11 mouse cellular contexts compared by ENCODE assay signal in genomic region chr2:4541844-4542628, GRCm38 (mm10).
DNase-seq lines count a peak whose midpoint lies in the region; ATAC-seq and TF ChIP-seq lines count a peak whose summit lies in the region.
"Had no signal": no experiment of that assay in that cellular context is flagged by ENCODE, and none has a peak within 500 bp of the region (broad histone marks: within the 10 kb centered on the region; RNA-seq: fewer than 3 reads in every experiment).

No protein-coding gene starts in this region.

- DNase-seq in kidney, postnatal 25 days: no peak
- DNase-seq in limb, embryonic 14.5 days (ENCODE audit: low spot score): no peak
- peak; percentile 62 for DNase-seq in retina, embryonic 14.5 days (ENCODE audit: low spot score)
- no peak for DNase-seq in left cerebral cortex, postnatal 36 days (ENCODE audit: low spot score in 2 of 2)
- DNase-seq in stomach, postnatal 0 days (ENCODE audit: low spot score): no peak
- DNase-seq: cerebellum, adult 2 months; kidney, adult 18-20 months; lung, postnatal 36 days had no signal

- no peak for TF ChIP-seq CTCF in stomach, postnatal 0 days (IDR thresholded peaks at IDR 0.05; ENCODE audit: low read depth)

- no peak overlapping the region for H3K4me2 ChIP-seq in kidney, embryonic 16.5 days (replicated peaks; ENCODE audit: low read depth, low read length)
- H3K4me2 ChIP-seq in forebrain, embryonic 12.5 days: no peak overlapping the region
- no peak overlapping the region for H3K4me2 ChIP-seq in limb, embryonic 14.5 days (replicated peaks; ENCODE audit: low read depth, low read length, severe bottlenecking)
- H3K4me2 ChIP-seq in stomach, postnatal 0 days (replicated peaks; ENCODE audit: low read depth): no peak overlapping the region

- TF ChIP-seq POLR2A in limb, embryonic 14.5 days (IDR thresholded peaks at IDR 0.05; ENCODE audit: borderline replicate concordance, extremely low read depth, insufficient read depth, insufficient read length): no peak

- peak overlapping the region; percentile 41 for H3K27ac ChIP-seq in kidney, embryonic 16.5 days (ENCODE audit: low read length)
- H3K27ac ChIP-seq in forebrain, embryonic 12.5 days: peak overlapping the region; percentile 74
- no peak overlapping the region for H3K27ac ChIP-seq in limb, embryonic 14.5 days (replicated peaks; ENCODE audit: low read depth, low read length)
- H3K27ac ChIP-seq in stomach, postnatal 0 days (replicated peaks): no peak overlapping the region

- intact Hi-C loops in left cerebral cortex, postnatal 36 days (cut with DNase I): no loop called here

- no peak for TF ChIP-seq EP300 in stomach, postnatal 0 days (optimal IDR thresholded peaks at IDR 0.05)

- H3K9ac ChIP-seq in kidney, embryonic 16.5 days (replicated peaks; ENCODE audit: low read length): no peak overlapping the region
- no peak overlapping the region for H3K9ac ChIP-seq in forebrain, embryonic 12.5 days
- no peak overlapping the region for H3K9ac ChIP-seq in limb, embryonic 14.5 days (ENCODE audit: low read depth, low read length, severe bottlenecking)
- no peak overlapping the region for H3K9ac ChIP-seq in stomach, postnatal 0 days (ENCODE audit: low read length)

- H3K4me3 ChIP-seq in kidney, embryonic 16.5 days (ENCODE audit: low read length): no peak overlapping the region
- H3K4me3 ChIP-seq in forebrain, embryonic 12.5 days (replicated peaks): no peak overlapping the region
- H3K4me3 ChIP-seq in limb, embryonic 14.5 days (replicated peaks; ENCODE audit: low read length): no peak overlapping the region
- H3K4me3 ChIP-seq in stomach, postnatal 0 days (ENCODE audit: low read depth, low read length): no peak overlapping the region

- H3K27me3 ChIP-seq in kidney, embryonic 16.5 days (ENCODE audit: insufficient read depth, low read length): no peaks in the 10 kb centered on the region
- H3K27me3 ChIP-seq in forebrain, embryonic 12.5 days: no peaks in the 10 kb centered on the region
- no peaks in the 10 kb centered on the region for H3K27me3 ChIP-seq in limb, embryonic 14.5 days (ENCODE audit: control insufficient read depth, insufficient read depth, low read length)
- no peaks in the 10 kb centered on the region for H3K27me3 ChIP-seq in stomach, postnatal 0 days (ENCODE audit: control insufficient read depth, insufficient read depth, low read length)

- H3K9me3 ChIP-seq in kidney, embryonic 16.5 days (ENCODE audit: low read length): no peaks in the 10 kb centered on the region
- H3K9me3 ChIP-seq in forebrain, embryonic 12.5 days: no peaks in the 10 kb centered on the region
- H3K9me3 ChIP-seq in limb, embryonic 14.5 days (ENCODE audit: control insufficient read depth, low read length): no peaks in the 10 kb centered on the region
- no peaks in the 10 kb centered on the region for H3K9me3 ChIP-seq in stomach, postnatal 0 days (ENCODE audit: control insufficient read depth, low read length)
- H3K9me3 ChIP-seq: G1E had no signal

- peaks cover 43% of the 10 kb centered on the region for H3K4me1 ChIP-seq in kidney, embryonic 16.5 days (ENCODE audit: insufficient read depth, low read length)
- H3K4me1 ChIP-seq in forebrain, embryonic 12.5 days: peaks cover 56% of the 10 kb centered on the region
- H3K4me1 ChIP-seq in limb, embryonic 14.5 days (ENCODE audit: control insufficient read depth, insufficient read depth, low read length): peaks cover 20% of the 10 kb centered on the region
- no peaks in the 10 kb centered on the region for H3K4me1 ChIP-seq in stomach, postnatal 0 days (replicated peaks; ENCODE audit: control insufficient read depth, insufficient read depth)

- no peak for ATAC-seq in kidney, embryonic 16.5 days (ENCODE audit: low FRiP score, low TSS enrichment)
- no peak for ATAC-seq in forebrain, embryonic 12.5 days (ENCODE audit: low FRiP score)
- ATAC-seq in limb, embryonic 14.5 days (ENCODE audit: low FRiP score, low read depth): peak; percentile 61; the same call in 1 of the 2 replicates
- ATAC-seq in stomach, postnatal 0 days (ENCODE audit: low FRiP score, low TSS enrichment): no peak

- 30% methylated on average over 11 of the region's 11 CpGs for WGBS in kidney, embryonic 16.5 days
- WGBS in forebrain, embryonic 12.5 days: 23% methylated on average over 11 of the region's 11 CpGs
- WGBS in limb, embryonic 14.5 days: 33% methylated on average over 11 of the region's 11 CpGs
- WGBS in stomach, postnatal 0 days: 60% methylated on average over 11 of the region's 11 CpGs

- peaks cover 4% of the 10 kb centered on the region; the same call in 1 of the 2 replicates for H3K36me3 ChIP-seq in kidney, embryonic 16.5 days (ENCODE audit: insufficient read depth, low read length)
- H3K36me3 ChIP-seq in forebrain, embryonic 12.5 days (replicated peaks): peaks cover 21% of the 10 kb centered on the region; the same call in 1 of the 2 replicates
- peaks cover 30% of the 10 kb centered on the region for H3K36me3 ChIP-seq in limb, embryonic 14.5 days (ENCODE audit: control insufficient read depth, insufficient read depth, low read length)
- no peaks in the 10 kb centered on the region for H3K36me3 ChIP-seq in stomach, postnatal 0 days (ENCODE audit: control insufficient read depth, insufficient read depth, low read length)
- H3K36me3 ChIP-seq: G1E had no signal

Comparison
In these comparisons a context has a peak if more than half of its experiments do, and no peak if none do; other contexts are left out.
1. H3K27ac ChIP-seq: peak in kidney, embryonic 16.5 days (single experiment) and forebrain, embryonic 12.5 days (single experiment); none in limb, embryonic 14.5 days (single experiment) and stomach, postnatal 0 days (single experiment).